15 mouse cellular contexts compared by ENCODE assay signal in the genomic region with DNA sequence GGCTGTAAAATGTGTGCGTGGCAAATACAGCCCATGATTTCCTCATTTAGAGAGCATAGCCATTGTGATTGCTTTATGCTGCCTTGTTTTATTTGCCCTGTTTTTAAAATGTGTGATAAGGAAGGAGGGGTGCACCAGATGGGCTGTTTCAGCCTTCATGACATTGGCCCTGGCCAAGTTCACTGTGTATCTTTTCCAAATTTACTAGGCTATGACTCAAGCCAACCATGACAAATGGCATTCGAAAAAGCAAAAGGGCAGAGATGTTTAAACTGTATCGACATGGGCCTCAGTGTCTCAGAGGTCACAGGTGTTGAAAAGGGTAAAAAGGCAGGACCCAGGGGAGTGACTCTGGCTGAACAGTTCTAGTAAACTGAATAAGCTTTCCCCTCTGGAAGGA. TPM values are rescaled to one million over a fixed set of nuclear protein-coding genes. Genes with fewer than 3 reads are reported as not detected.
DNase-seq lines count a peak whose midpoint lies in the region; ATAC-seq and TF ChIP-seq lines count a peak whose summit lies in the region.
"Had no signal": no experiment of that assay in that cellular context is flagged by ENCODE, and none has a peak within 500 bp of the region (broad histone marks: within the 10 kb centered on the region; RNA-seq: fewer than 3 reads in every experiment).

No protein-coding gene starts in this region.

- ATAC-seq in kidney, postnatal 0 days (replicated peaks; ENCODE audit: low FRiP score, low read depth): no peak
- no peak for ATAC-seq in kidney, embryonic 16.5 days (ENCODE audit: low FRiP score, low TSS enrichment)
- no peak for ATAC-seq in neural tube, embryonic 15.5 days (ENCODE audit: low FRiP score)
- ATAC-seq: liver, embryonic 12.5 days had no signal

- TF ChIP-seq CTCF in kidney, postnatal 0 days (IDR thresholded peaks at IDR 0.05; ENCODE audit: low read depth): no peak

- 19% methylated on average over 3 of the region's 3 CpGs for WGBS in kidney, postnatal 0 days
- 23% methylated on average over 3 of the region's 3 CpGs for WGBS in kidney, embryonic 16.5 days
- 48% methylated on average over 3 of the region's 3 CpGs for WGBS in neural tube, embryonic 15.5 days

- no peak overlapping the region for H3K4me3 ChIP-seq in kidney, postnatal 0 days (replicated peaks; ENCODE audit: low read depth, low read length)
- H3K4me3 ChIP-seq in kidney, embryonic 16.5 days (ENCODE audit: low read length): no peak overlapping the region
- H3K4me3 ChIP-seq in neural tube, embryonic 15.5 days (replicated peaks): no peak overlapping the region
- H3K4me3 ChIP-seq: embryonic facial prominence, embryonic 13.5 days; forebrain, embryonic 12.5 days; liver, embryonic 12.5 days had no signal

- peak; percentile 26 to 35 for DNase-seq in cerebellum, adult 18-20 months
- no peak for DNase-seq in cerebellum, adult 8-10 months
- peak; percentile 58 for DNase-seq in kidney, postnatal 0 days (ENCODE audit: low spot score)
- peak; percentile 50 for DNase-seq in adrenal gland, postnatal 10 days
- peak; percentile 61 for DNase-seq in kidney, postnatal 10 days
- no peak for DNase-seq in testis, postnatal 10 days (ENCODE audit: low spot score)
- DNase-seq: cerebellum, adult 11-12 months; layer of hippocampus, postnatal 36 days; right cerebral cortex, postnatal 25 days had no signal

- no peak overlapping the region for H3K4me2 ChIP-seq in kidney, postnatal 0 days (ENCODE audit: low read length)
- no peak overlapping the region for H3K4me2 ChIP-seq in kidney, embryonic 16.5 days (replicated peaks; ENCODE audit: low read depth, low read length)
- no peak overlapping the region for H3K4me2 ChIP-seq in neural tube, embryonic 15.5 days
- H3K4me2 ChIP-seq: embryonic facial prominence, embryonic 13.5 days; forebrain, embryonic 12.5 days; liver, embryonic 12.5 days had no signal

- H3K36me3 ChIP-seq in kidney, postnatal 0 days (ENCODE audit: insufficient read depth, low read length): no peaks in the 10 kb centered on the region
- no peaks in the 10 kb centered on the region for H3K36me3 ChIP-seq in kidney, embryonic 16.5 days (ENCODE audit: insufficient read depth, low read length)
- no peaks in the 10 kb centered on the region for H3K36me3 ChIP-seq in neural tube, embryonic 15.5 days
- H3K36me3 ChIP-seq: embryonic facial prominence, embryonic 13.5 days; forebrain, embryonic 12.5 days; G1E; liver, embryonic 12.5 days had no signal

- no peaks in the 10 kb centered on the region for H3K27me3 ChIP-seq in kidney, postnatal 0 days (ENCODE audit: insufficient read depth, low read length)
- H3K27me3 ChIP-seq in kidney, embryonic 16.5 days (ENCODE audit: insufficient read depth, low read length): no peaks in the 10 kb centered on the region
- no peaks in the 10 kb centered on the region for H3K27me3 ChIP-seq in neural tube, embryonic 15.5 days (replicated peaks)
- H3K27me3 ChIP-seq: embryonic facial prominence, embryonic 13.5 days; forebrain, embryonic 12.5 days; liver, embryonic 12.5 days had no signal

- H3K9me3 ChIP-seq in kidney, postnatal 0 days (replicated peaks; ENCODE audit: low read length): no peaks in the 10 kb centered on the region
- H3K9me3 ChIP-seq in kidney, embryonic 16.5 days (ENCODE audit: low read length): no peaks in the 10 kb centered on the region
- no peaks in the 10 kb centered on the region for H3K9me3 ChIP-seq in neural tube, embryonic 15.5 days (replicated peaks)
- H3K9me3 ChIP-seq: embryonic facial prominence, embryonic 13.5 days; forebrain, embryonic 12.5 days; G1E; liver, embryonic 12.5 days had no signal

- H3K4me1 ChIP-seq in kidney, postnatal 0 days (replicated peaks; ENCODE audit: insufficient read depth, low read length): no peaks in the 10 kb centered on the region
- H3K4me1 ChIP-seq in kidney, embryonic 16.5 days (ENCODE audit: insufficient read depth, low read length): 0 out of 2 replicates have a peak, but pooled peaks cover 5% of the 10 kb centered on the region
- H3K4me1 ChIP-seq in neural tube, embryonic 15.5 days: no peaks in the 10 kb centered on the region
- H3K4me1 ChIP-seq: liver, embryonic 12.5 days had no signal

- H3K27ac ChIP-seq in kidney, postnatal 0 days: no peak overlapping the region
- no peak overlapping the region for H3K27ac ChIP-seq in kidney, embryonic 16.5 days (ENCODE audit: low read length)
- no peak overlapping the region for H3K27ac ChIP-seq in neural tube, embryonic 15.5 days (replicated peaks)
- H3K27ac ChIP-seq: embryonic facial prominence, embryonic 13.5 days; forebrain, embryonic 12.5 days; liver, embryonic 12.5 days had no signal

- H3K9ac ChIP-seq in kidney, postnatal 0 days (ENCODE audit: low read depth, low read length): no peak overlapping the region
- no peak overlapping the region for H3K9ac ChIP-seq in kidney, embryonic 16.5 days (replicated peaks; ENCODE audit: low read length)
- H3K9ac ChIP-seq in neural tube, embryonic 15.5 days (replicated peaks): no peak overlapping the region
- H3K9ac ChIP-seq: embryonic facial prominence, embryonic 13.5 days; forebrain, embryonic 12.5 days; liver, embryonic 12.5 days had no signal

RNA-seq across cellular contexts. Expression of gene Ppp1cb, which starts 17.3 kb away (rescaled TPM):
- polyA plus RNA-seq in kidney, postnatal 0 days (2015; fragmentation: Nextera tagmentation; extraction: Ambion mirVana): 223 and 226 TPM in 2 replicates
- 190 and 195 TPM in 2 replicates for polyA plus RNA-seq in kidney, embryonic 16.5 days (2015; fragmentation: Nextera tagmentation; extraction: Ambion mirVana)
- total RNA-seq in adrenal gland, postnatal 10 days (2021): 100 to 1,000 TPM; 287 to 317 TPM
- 198 and 203 TPM in 2 replicates for polyA plus RNA-seq in neural tube, embryonic 15.5 days (2015; fragmentation: Nextera tagmentation; extraction: Ambion mirVana)

Comparison
In these comparisons a context has a peak if more than half of its experiments do, and no peak if none do; other contexts are left out.
1. DNase-seq: peak in cerebellum, adult 18-20 months (2 of 2), kidney, postnatal 0 days (single experiment), adrenal gland, postnatal 10 days (single experiment) and kidney, postnatal 10 days (single experiment); none in cerebellum, adult 8-10 months (single experiment) and testis, postnatal 10 days (single experiment).